Mouse (Mus musculus) olfactory bulb, adult 2 months (tissue): ENCODE measurements around the gene Dhx8. TPM values are rescaled to one million over a fixed set of nuclear protein-coding genes. Genes with fewer than 3 reads are reported as not detected.

ENCODE experiments used
- H3K27ac ChIP-seq: fragments of 200-500 bp; 2 replicates; pipeline ENCODE4 v1.5.1; 2012; ENCODE audit warnings: low read depth, low read length; ENCODE audit not compliant: insufficient read depth
- H3K4me1 ChIP-seq: fragments of 200-500 bp; 2 replicates; pipeline ENCODE4 v1.6.1; 2012; ENCODE audit warnings: low read length; ENCODE audit not compliant: control insufficient read depth, insufficient read depth
- H3K4me3 ChIP-seq: fragments of 200-500 bp; 2 replicates; pipeline ENCODE4 v1.5.1; 2012; ENCODE audit warnings: mild to moderate bottlenecking, low read depth, low read length, moderate library complexity; ENCODE audit not compliant: insufficient read depth
- CTCF ChIP-seq: fragments of 200-500 bp; IDR thresholded peaks from 2 replicates; pipeline ENCODE4 v1.5.1; 2012; ENCODE audit warnings: low read depth, mild to moderate bottlenecking, low read length, moderate library complexity; ENCODE audit not compliant: insufficient read depth
- POLR2A ChIP-seq: fragments of 200-500 bp; IDR thresholded peaks from 2 replicates; pipeline ENCODE4 v1.6.1; 2012; ENCODE audit warnings: mild to moderate bottlenecking, low read depth, low read length, moderate library complexity; ENCODE audit not compliant: insufficient read depth
- WGBS: fragments of 180-500 bp; shearing (Covaris S2); methylation state at CpG from one replicate; pipeline ENCODE4 v1.1.7; 2018; 5-methylcytosine and 5-hydroxymethylcytosine counted together
- polyA plus RNA-seq: library from polyadenylated mRNA; stranded (reverse); fragments of >200 nt; gene quantifications from 2 replicates; pipeline ENCODE4 v1.2.4, GENCODE M21; 2012; ENCODE audit warnings: low replicate concordance; ENCODE audit not compliant: missing spikeins, insufficient read depth, insufficient read length

The Dhx8 gene
- polyA plus RNA-seq, 1 experiment, result not detected

GRCm38 (mm10) chr11:101699556-101699955 is 33.2 kb upstream of the Dhx8 start:
- peaks cover 30% of the 10 kb centered on the region for H3K4me1 ChIP-seq
- TF ChIP-seq CTCF (no peak), POLR2A (no peak)
- no peak overlapping the region for H3K27ac ChIP-seq
- no peak overlapping the region for H3K4me3 ChIP-seq
- 92% methylated on average over 1 of the region's 1 CpGs for WGBS

- Histone ChIP-seq H3K27ac (peak overlapping the region; percentile 27; the same call in 1 of the 2 replicates), H3K4me1 (peaks cover 31% of the 10 kb centered on the region), H3K4me3 (no peak overlapping the region)
- 73% methylated on average over 7 of the region's 7 CpGs for whole genome bisulfite sequencing
- TF ChIP-seq CTCF (no peak), POLR2A (no peak)
Observed at GRCm38 (mm10) chr11:101699991-101700390, 32.7 kb upstream of the Dhx8 start.

- H3K4me1 ChIP-seq, result peaks cover 28% of the 10 kb centered on the region
- no peak overlapping the region for H3K4me3 ChIP-seq
- H3K27ac ChIP-seq, result peak overlapping the region; percentile 27; the same call in 1 of the 2 replicates
- 35% methylated on average over 12 of the region's 12 CpGs for WGBS
- no peak for TF ChIP-seq POLR2A
- no peak for TF ChIP-seq CTCF
Observed at GRCm38 (mm10) chr11:101700446-101700845, 32.3 kb upstream of the Dhx8 start.

- peak overlapping the region; percentile 41; the same call in 1 of the 2 replicates for H3K27ac ChIP-seq
- H3K4me3 ChIP-seq, result no peak overlapping the region
Observed at GRCm38 (mm10) chr11:101704081-101704480, 28.6 kb upstream of the Dhx8 start.

GRCm38 (mm10) chr11:101706764-101707448 is 25.8 kb upstream of the Dhx8 start:
- no peak for TF ChIP-seq POLR2A
- TF ChIP-seq CTCF, result no peak
- H3K4me3 ChIP-seq, result no peak overlapping the region
- no peak overlapping the region for H3K27ac ChIP-seq
- H3K4me1 ChIP-seq, result peaks cover 5% of the 10 kb centered on the region
- WGBS, result 91% methylated on average over 10 of the region's 10 CpGs

More at GRCm38 (mm10) chr11:101704081-101704480, 28.6 kb upstream of the Dhx8 start:
- 27% methylated on average over 5 of the region's 5 CpGs for WGBS
- peaks cover 15% of the 10 kb centered on the region for H3K4me1 ChIP-seq
- TF ChIP-seq CTCF (no peak), POLR2A (no peak)

- WGBS, result 81% methylated on average over 5 of the region's 5 CpGs
- Histone ChIP-seq H3K4me1 (peaks cover 5% of the 10 kb centered on the region), H3K27ac (no peak overlapping the region), H3K4me3 (no peak overlapping the region)
- TF ChIP-seq CTCF, result no peak
- no peak for TF ChIP-seq POLR2A
Observed at GRCm38 (mm10) chr11:101708482-101708881, 24.2 kb upstream of the Dhx8 start.

GRCm38 (mm10) chr11:101712811-101713210 is 19.9 kb upstream of the Dhx8 start:
- WGBS, result 92% methylated on average over 9 of the region's 9 CpGs
- Histone ChIP-seq H3K4me3 (no peak overlapping the region), H3K27ac (no peak overlapping the region), H3K4me1 (no peaks in the 10 kb centered on the region)
- no peak for TF ChIP-seq POLR2A

- WGBS, result 66% methylated on average over 7 of the region's 7 CpGs
- Histone ChIP-seq H3K4me1 (no peaks in the 10 kb centered on the region), H3K4me3 (no peak overlapping the region), H3K27ac (no peak overlapping the region)
- TF ChIP-seq CTCF, result no peak
- no peak for TF ChIP-seq POLR2A
Observed at GRCm38 (mm10) chr11:101714012-101714411, 18.7 kb upstream of the Dhx8 start.

- WGBS, result 26% methylated on average over 4 of the region's 4 CpGs
- Histone ChIP-seq H3K4me1 (no peaks in the 10 kb centered on the region), H3K27ac (no peak overlapping the region), H3K4me3 (no peak overlapping the region)
- TF ChIP-seq CTCF (no peak), POLR2A (no peak)
Observed at GRCm38 (mm10) chr11:101718324-101718723, 14.4 kb upstream of the Dhx8 start.

GRCm38 (mm10) chr11:101719986-101720520 is 12.7 kb upstream of the Dhx8 start:
- no peak for TF ChIP-seq CTCF
- no peak for TF ChIP-seq POLR2A
- WGBS, result 84% methylated on average over 21 of the region's 21 CpGs
- H3K4me3 ChIP-seq, result no peak overlapping the region
- no peaks in the 10 kb centered on the region for H3K4me1 ChIP-seq
- H3K27ac ChIP-seq, result no peak overlapping the region
